Mouse (Mus musculus) E14TG2a.4 (cell line): ENCODE results near the gene Grin1.
A peak's percentile ranks its signal among the peaks of the same experiment; 100 is the strongest.

Source experiments
- H3K27me3 ChIP-seq: 2 replicates; pipeline ENCODE4 v1.6.1; 2014; ENCODE audit warnings: low read length, control low read depth; ENCODE audit not compliant: insufficient read depth
- H3K36me3 ChIP-seq: 2 replicates; pipeline ENCODE4 v1.6.1; 2014; ENCODE audit warnings: low read length, control low read depth; ENCODE audit not compliant: insufficient read depth
- H3K4me1 ChIP-seq: replicated peaks from 2 replicates; pipeline ENCODE4 v1.6.1; 2014; ENCODE audit warnings: low read depth, low read length, control low read depth
- H3K4me3 ChIP-seq: replicated peaks from 2 replicates; pipeline ENCODE4 v1.5.1; 2014; ENCODE audit warnings: mild to moderate bottlenecking, low read length
- H3K9me3 ChIP-seq: 2 replicates; pipeline ENCODE4 v1.6.1; 2014; ENCODE audit warnings: low read length, control low read depth
- CTCF ChIP-seq: conservative IDR thresholded peaks from 2 replicates; pipeline ENCODE4 v1.5.1; 2014; ENCODE audit warnings: low read length
- NANOG ChIP-seq: IDR thresholded peaks from 2 replicates; pipeline ENCODE4 v1.6.1; 2014; ENCODE audit warnings: borderline replicate concordance, low read length, mixed read lengths
- POU5F1 ChIP-seq: IDR thresholded peaks from 2 replicates; pipeline ENCODE4 v1.6.1; 2014; ENCODE audit warnings: low read length, borderline replicate concordance

The Grin1 gene

GRCm38 (mm10) chr2:25331470-25331869 lies 12.5 kb upstream of the Grin1 start:
- Histone ChIP-seq H3K27me3 (no peaks in the 10 kb centered on the region), H3K4me3 (peak overlapping the region; percentile 100), H3K36me3 (peaks cover 32% of the 10 kb centered on the region), H3K9me3 (no peaks in the 10 kb centered on the region), H3K4me1 (peaks cover 40% of the 10 kb centered on the region)
- TF ChIP-seq CTCF (no peak), NANOG (no peak), POU5F1 (no peak)

GRCm38 (mm10) chr2:25328440-25328839 lies 9.5 kb upstream of the Grin1 start:
- H3K27me3 ChIP-seq, result no peaks in the 10 kb centered on the region
- H3K4me3 ChIP-seq, result no peak overlapping the region
- peaks cover 2% of the 10 kb centered on the region for H3K36me3 ChIP-seq
- no peaks in the 10 kb centered on the region for H3K9me3 ChIP-seq
- peaks cover 39% of the 10 kb centered on the region for H3K4me1 ChIP-seq
- TF ChIP-seq CTCF (peak; percentile 62), NANOG (no peak), POU5F1 (no peak)

GRCm38 (mm10) chr2:25326036-25326435 lies 7.0 kb upstream of the Grin1 start:
- no peak for TF ChIP-seq NANOG
- no peak for TF ChIP-seq POU5F1
- TF ChIP-seq CTCF, result no peak
- Histone ChIP-seq H3K27me3 (peaks cover 8% of the 10 kb centered on the region), H3K36me3 (no peaks in the 10 kb centered on the region), H3K4me3 (no peak overlapping the region), H3K9me3 (no peaks in the 10 kb centered on the region), H3K4me1 (peaks cover 47% of the 10 kb centered on the region)

GRCm38 (mm10) chr2:25320084-25320483 lies 1.1 kb upstream of the Grin1 start:
- peaks cover 64% of the 10 kb centered on the region for H3K4me1 ChIP-seq
- no peak overlapping the region for H3K4me3 ChIP-seq
- H3K27me3 ChIP-seq, result peaks cover 57% of the 10 kb centered on the region
- no peaks in the 10 kb centered on the region for H3K36me3 ChIP-seq
- no peaks in the 10 kb centered on the region for H3K9me3 ChIP-seq
- TF ChIP-seq POU5F1, result no peak
- no peak for TF ChIP-seq CTCF
- TF ChIP-seq NANOG, result no peak

GRCm38 (mm10) chr2:25318119-25318966 lies 644 bp downstream of the Grin1 start:
- Histone ChIP-seq H3K4me3 (peak overlapping the region; percentile 85), H3K9me3 (no peaks in the 10 kb centered on the region), H3K36me3 (no peaks in the 10 kb centered on the region), H3K27me3 (peaks cover 70% of the 10 kb centered on the region), H3K4me1 (peaks cover 54% of the 10 kb centered on the region)
- no peak for TF ChIP-seq NANOG
- TF ChIP-seq POU5F1, result no peak
- no peak for TF ChIP-seq CTCF

- peaks cover 27% of the 10 kb centered on the region for H3K36me3 ChIP-seq
- H3K9me3 ChIP-seq, result no peaks in the 10 kb centered on the region
- peak overlapping the region; percentile 86 for H3K4me3 ChIP-seq
- H3K4me1 ChIP-seq, result peaks cover 41% of the 10 kb centered on the region
- no peak for TF ChIP-seq CTCF
- no peak for TF ChIP-seq POU5F1
- TF ChIP-seq NANOG, result no peak
- H3K27me3 ChIP-seq, result peaks cover 70% of the 10 kb centered on the region
Observed at GRCm38 (mm10) chr2:25311491-25311891, 7.5 kb downstream of the Grin1 start.

GRCm38 (mm10) chr2:25310969-25311368 lies 8.0 kb downstream of the Grin1 start:
- peak overlapping the region; percentile 86 for H3K4me3 ChIP-seq
- H3K36me3 ChIP-seq, result peaks cover 32% of the 10 kb centered on the region
- H3K9me3 ChIP-seq, result no peaks in the 10 kb centered on the region
- peaks cover 41% of the 10 kb centered on the region for H3K4me1 ChIP-seq
- peaks cover 71% of the 10 kb centered on the region for H3K27me3 ChIP-seq
- no peak for TF ChIP-seq POU5F1
- TF ChIP-seq NANOG, result no peak
- TF ChIP-seq CTCF, result no peak

- peak overlapping the region; percentile 86 for H3K4me3 ChIP-seq
- H3K36me3 ChIP-seq, result peaks cover 40% of the 10 kb centered on the region
- TF ChIP-seq CTCF (no peak), POU5F1 (no peak), NANOG (no peak)
- H3K4me1 ChIP-seq, result peaks cover 49% of the 10 kb centered on the region
- H3K9me3 ChIP-seq, result no peaks in the 10 kb centered on the region
- peaks cover 73% of the 10 kb centered on the region for H3K27me3 ChIP-seq
Observed at GRCm38 (mm10) chr2:25310180-25310579, 8.8 kb downstream of the Grin1 start.
